Mouse (Mus musculus) E14TG2a.4 (cell line): Measurements from ENCODE around the gene Nphp3.

Source experiments
- CTCF ChIP-seq: conservative IDR thresholded peaks from 2 replicates; pipeline ENCODE4 v1.5.1; 2014; ENCODE audit warnings: low read length
- POU5F1 ChIP-seq: IDR thresholded peaks from 2 replicates; pipeline ENCODE4 v1.6.1; 2014; ENCODE audit warnings: low read length, borderline replicate concordance

GRCm38 (mm10) chr9:104038266-104038665 lies 35.9 kb downstream of the Nphp3 start:
- no peak for TF ChIP-seq CTCF
- TF ChIP-seq POU5F1 = no peak
